Mouse (Mus musculus): Measurements from ENCODE around the gene Chadl.
"Not testable (repeated sequence)": the region's sequence is repeated elsewhere in the genome, so short reads cannot be mapped to it uniquely, and the experiment has no call there.

Gene Chadl

GRCm38 (mm10) chr15:81697175-81697574 is at the start of gene Chadl:
Chadl (minus strand) TSS chr15:81697287.
- no peak for ATAC-seq (ENCODE audit: insufficient number of reproducible peaks, low FRiP score, low TSS enrichment)

- no peak for ATAC-seq (ENCODE audit: insufficient number of reproducible peaks, low FRiP score, low TSS enrichment)
These were observed 48.6 kb upstream of the Chadl start for GRCm38 (mm10) chr15:81745601-81746114.

DNA sequence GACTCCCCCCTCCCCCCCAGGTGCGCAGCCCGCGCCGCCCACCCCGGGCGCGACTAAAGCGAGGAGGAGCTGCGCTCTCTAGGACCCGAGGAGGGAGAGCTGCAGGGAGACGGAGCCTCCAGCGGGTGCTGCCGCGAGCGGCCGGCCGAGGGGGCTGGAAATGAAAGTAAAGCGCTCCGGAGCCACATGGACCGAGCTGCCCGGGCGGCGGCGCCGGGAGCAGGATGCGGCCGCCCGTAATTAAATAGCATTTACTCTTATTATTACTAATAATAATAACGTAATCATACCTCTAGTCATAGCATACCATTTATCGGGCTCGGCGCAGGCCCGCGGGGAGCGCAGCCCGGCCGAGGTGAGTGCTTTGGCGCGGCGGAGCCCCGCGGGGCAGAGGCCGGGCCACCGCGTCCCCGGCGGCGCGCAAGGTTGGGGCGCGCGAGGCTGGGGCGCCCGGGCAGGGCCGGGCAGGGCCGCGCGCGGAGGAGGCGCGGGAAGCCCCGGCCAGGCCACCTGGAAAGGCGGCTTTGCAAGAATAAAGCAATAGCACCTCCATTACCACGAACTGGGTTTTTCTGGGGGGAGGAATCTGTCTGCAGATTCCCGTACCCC is 48.0 kb upstream of the Chadl start, which contains the start of the genes Zc3h7b and Rangap1:
Zc3h7b (plus strand) TSS at position 66 of the 609 bp plus-strand sequence.
Rangap1 (minus strand) TSS at position 539 of the 609 bp plus-strand sequence.
- ATAC-seq (ENCODE audit: insufficient number of reproducible peaks, low FRiP score, low TSS enrichment), result peak; percentile 70; the same call in 1 of the 2 replicates

DNA sequence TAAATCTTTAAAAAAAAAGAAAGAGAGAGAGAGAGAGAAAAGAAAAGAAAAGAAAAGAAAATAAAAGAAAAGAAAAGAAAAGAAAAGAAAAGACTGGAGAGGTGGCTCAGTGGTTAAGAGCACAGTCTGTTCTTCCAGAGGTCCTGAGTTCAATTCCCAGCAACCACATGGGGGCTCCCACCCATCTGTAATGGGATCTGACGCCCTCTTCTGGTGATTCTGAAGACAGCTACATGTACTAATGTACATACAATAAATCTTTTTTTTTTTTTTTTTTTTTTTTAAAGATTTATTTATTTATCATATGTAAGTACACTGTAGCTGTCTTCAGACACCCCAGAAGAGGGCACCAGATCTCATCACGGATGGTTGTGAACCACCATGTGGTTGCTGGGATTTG is 45.3 kb upstream of the Chadl start:
- not testable (repeated sequence) for ATAC-seq (ENCODE audit: insufficient number of reproducible peaks, low FRiP score, low TSS enrichment)

DNA sequence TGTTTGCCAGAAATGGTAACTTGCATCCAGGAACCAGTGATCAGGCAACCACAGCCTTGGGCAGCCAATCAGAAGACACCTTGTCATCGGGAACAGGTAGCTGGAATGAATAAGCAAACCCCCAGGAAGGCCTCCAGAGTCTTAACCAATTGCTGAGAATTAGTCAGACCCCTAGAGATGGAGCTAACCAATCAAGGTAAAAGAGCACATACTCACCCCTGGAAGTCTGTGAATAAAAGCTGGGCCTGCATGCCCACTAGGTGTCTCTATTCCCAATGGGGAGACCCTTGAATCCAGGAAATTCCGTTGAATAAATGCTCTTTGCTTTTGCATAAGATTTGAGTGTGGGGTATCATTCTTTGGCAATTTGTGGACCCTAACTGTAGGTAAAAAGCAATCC is 42.8 kb upstream of the Chadl start:
- ATAC-seq (ENCODE audit: insufficient number of reproducible peaks, low FRiP score, low TSS enrichment), result no peak

GRCm38 (mm10) chr15:81739296-81739695 is 42.2 kb upstream of the Chadl start:
- no peak for ATAC-seq (ENCODE audit: insufficient number of reproducible peaks, low FRiP score, low TSS enrichment)

- no peak for ATAC-seq (ENCODE audit: insufficient number of reproducible peaks, low FRiP score, low TSS enrichment)
These were observed 38.0 kb upstream of the Chadl start for GRCm38 (mm10) chr15:81735075-81735474.

- ATAC-seq (ENCODE audit: insufficient number of reproducible peaks, low FRiP score, low TSS enrichment), result peak; percentile 99
These were observed 32.9 kb upstream of the Chadl start for GRCm38 (mm10) chr15:81729792-81730635.

DNA sequence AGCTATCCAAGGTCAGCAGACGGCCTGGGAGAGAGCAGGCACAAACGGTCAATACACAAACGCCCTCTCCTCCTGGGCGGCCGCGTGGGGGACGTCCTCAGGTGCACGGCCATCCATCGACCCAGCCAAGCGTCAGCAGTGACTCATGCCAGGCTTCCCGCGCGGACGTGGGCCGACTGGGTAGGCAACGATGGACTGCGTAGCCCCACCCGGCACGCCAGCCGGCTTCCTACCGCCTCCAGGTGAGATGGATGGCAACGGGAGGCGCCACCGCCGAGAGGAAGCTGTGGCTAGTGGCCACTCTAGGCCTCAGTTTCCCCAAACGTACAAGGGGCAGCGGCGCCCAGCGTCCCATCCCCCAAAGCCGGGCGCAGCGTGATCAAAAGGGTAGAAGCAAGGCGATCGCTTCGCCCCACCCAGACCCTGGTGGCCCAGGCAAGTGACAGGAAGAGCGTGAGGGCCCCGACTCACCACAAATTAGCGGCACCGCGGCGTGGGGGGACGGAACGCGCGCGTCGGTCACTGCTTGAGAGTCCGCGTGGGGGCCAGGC is 32.2 kb upstream of the Chadl start:
- 0 out of 2 replicates have a peak, but pooled peaks have one; percentile 1 for ATAC-seq (ENCODE audit: insufficient number of reproducible peaks, low FRiP score, low TSS enrichment)

- no peak for ATAC-seq (ENCODE audit: insufficient number of reproducible peaks, low FRiP score, low TSS enrichment)
These were observed 28.9 kb upstream of the Chadl start for GRCm38 (mm10) chr15:81725965-81726364.

DNA sequence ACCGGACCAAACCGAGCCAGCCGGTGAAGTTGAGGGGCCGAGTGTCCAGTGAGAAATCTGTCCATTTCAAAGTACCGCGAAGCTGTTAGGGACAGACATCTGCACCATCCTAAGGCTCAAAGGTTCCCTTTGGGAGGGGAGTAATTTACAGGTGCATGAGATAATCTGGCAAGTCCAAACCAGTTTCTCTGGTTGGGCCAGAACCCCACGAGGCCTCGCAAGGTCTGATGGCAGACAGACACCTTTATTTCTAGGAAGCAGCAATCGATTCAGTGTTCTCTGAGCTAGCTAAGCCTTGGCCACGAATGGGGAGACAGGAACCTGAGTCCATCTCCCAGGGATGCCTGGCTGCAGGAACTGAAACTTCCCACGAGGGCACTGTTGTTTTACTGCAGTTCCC is 26.6 kb upstream of the Chadl start:
- no peak for ATAC-seq (ENCODE audit: insufficient number of reproducible peaks, low FRiP score, low TSS enrichment)

DNA sequence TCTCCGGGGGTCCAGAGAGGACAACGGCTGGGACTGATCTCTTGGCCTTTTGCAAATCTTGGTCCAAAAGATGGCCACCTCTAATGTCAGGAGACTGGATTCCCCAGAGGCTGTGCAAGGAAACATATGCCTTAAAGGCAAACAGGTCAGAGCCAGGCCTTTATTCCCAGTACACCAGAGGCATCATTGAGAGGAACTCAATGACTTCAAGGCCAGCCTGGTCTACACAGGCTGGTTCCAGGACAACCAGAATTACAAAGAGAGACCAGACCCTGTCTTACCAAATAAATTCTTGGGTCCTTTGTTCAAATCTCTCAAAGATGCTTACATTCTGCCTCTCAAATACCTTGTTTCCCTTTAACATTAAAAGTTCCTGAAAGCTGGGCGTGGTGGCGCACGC is 25.3 kb upstream of the Chadl start:
- no peak for ATAC-seq (ENCODE audit: insufficient number of reproducible peaks, low FRiP score, low TSS enrichment)

DNA sequence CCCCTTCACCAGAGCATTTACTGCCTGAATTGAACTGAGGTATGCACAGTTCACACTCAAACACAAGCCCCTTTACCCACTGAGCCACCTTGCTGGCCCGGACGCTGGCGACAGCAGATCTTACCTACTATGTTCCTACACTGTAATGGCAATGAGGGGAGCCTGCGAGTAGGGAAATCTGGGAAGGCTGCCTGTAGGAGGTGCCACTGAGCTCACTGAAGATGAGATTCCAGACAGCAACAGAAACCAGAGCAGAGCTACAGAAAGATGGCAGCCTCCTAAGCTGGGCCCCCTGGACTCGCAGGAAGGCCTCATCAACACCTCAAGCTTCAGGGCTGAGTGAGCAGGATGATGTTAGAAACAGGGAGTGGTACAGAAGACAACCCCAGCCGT is 22.0 kb upstream of the Chadl start:
- ATAC-seq (ENCODE audit: insufficient number of reproducible peaks, low FRiP score, low TSS enrichment), result no peak

DNA sequence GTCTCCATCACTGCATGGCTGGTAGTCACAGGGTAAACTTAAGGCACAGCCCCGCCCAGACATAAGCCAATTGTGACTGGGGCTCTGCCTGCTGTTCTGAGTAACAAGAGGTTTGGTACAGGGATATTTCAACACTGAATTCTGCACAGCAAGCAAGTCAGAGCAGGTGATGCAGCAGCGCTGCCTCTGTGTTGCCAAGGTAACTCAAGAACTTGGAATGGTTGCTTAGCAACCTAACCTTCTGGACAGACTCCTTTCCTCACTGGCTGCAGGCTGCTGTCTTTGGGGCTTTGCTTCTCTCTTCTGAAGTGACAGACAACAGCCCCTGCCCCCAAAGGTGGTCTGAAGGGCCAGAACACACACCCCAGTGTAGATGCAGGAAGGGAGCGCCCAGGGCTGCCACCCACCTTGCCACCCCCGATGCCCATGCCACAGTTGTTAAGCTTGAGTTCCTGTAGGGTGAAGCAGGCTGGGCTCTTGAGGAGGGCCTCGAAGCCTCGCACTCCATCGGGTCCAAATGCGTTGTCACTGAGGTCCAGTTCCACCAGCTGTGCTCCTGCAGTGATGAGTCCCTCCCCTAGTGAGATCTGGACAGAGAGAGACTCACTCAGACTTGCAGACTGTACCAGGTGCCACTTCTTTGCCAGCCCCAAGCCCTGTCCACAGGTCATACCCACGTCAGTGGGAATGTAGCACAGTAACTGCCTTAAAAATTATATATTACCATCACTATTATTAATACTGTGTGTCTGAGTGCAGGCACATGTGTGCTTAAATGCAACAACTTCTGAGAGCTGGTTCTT is 21.4 kb upstream of the Chadl start:
- ATAC-seq (ENCODE audit: insufficient number of reproducible peaks, low FRiP score, low TSS enrichment), result no peak

- no peak for ATAC-seq (ENCODE audit: insufficient number of reproducible peaks, low FRiP score, low TSS enrichment)
These were observed 16.7 kb upstream of the Chadl start for GRCm38 (mm10) chr15:81713742-81714141.

DNA sequence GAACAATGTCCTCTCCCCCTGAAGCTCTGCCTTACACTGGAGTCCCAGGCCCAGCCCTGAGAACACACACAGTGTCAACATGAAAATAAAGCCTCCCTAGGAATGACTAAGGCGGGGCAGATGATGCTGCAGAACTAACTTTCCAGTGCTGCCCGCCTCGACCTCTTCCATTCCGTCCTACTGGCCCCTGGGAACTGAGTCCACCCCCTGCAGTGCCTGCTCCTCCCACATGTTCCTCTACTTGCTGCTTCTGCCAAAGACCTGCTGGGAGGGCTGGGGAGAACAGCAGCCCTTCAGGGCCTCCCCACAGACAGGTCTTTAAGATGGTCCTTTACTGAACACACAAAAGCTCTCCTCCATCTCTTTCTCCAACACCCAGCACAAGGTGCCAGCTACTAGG is 13.7 kb upstream of the Chadl start:
- no peak for ATAC-seq (ENCODE audit: insufficient number of reproducible peaks, low FRiP score, low TSS enrichment)

- no peak for ATAC-seq (ENCODE audit: insufficient number of reproducible peaks, low FRiP score, low TSS enrichment)
These were observed 12.6 kb upstream of the Chadl start for GRCm38 (mm10) chr15:81709686-81710085.

GRCm38 (mm10) chr15:81708991-81709390 is 11.9 kb upstream of the Chadl start:
- ATAC-seq (ENCODE audit: insufficient number of reproducible peaks, low FRiP score, low TSS enrichment), result no peak

GRCm38 (mm10) chr15:81703094-81703489 is 6.0 kb upstream of the Chadl start:
- no peak for ATAC-seq (ENCODE audit: insufficient number of reproducible peaks, low FRiP score, low TSS enrichment)

Data from cerebellum, adult (tissue).